Mouse (Mus musculus) cerebellum, postnatal 36 days (tissue): Measurements from ENCODE around the gene Acvr1c.

Experiments
- DNase-seq, 2 experiments: peaks; one replicate each; pipeline ENCODE4 v3.0.0; 2021 to 2022; ENCODE audit warnings: mixed read lengths in 2 of 2

Acvr1c gene

DNA sequence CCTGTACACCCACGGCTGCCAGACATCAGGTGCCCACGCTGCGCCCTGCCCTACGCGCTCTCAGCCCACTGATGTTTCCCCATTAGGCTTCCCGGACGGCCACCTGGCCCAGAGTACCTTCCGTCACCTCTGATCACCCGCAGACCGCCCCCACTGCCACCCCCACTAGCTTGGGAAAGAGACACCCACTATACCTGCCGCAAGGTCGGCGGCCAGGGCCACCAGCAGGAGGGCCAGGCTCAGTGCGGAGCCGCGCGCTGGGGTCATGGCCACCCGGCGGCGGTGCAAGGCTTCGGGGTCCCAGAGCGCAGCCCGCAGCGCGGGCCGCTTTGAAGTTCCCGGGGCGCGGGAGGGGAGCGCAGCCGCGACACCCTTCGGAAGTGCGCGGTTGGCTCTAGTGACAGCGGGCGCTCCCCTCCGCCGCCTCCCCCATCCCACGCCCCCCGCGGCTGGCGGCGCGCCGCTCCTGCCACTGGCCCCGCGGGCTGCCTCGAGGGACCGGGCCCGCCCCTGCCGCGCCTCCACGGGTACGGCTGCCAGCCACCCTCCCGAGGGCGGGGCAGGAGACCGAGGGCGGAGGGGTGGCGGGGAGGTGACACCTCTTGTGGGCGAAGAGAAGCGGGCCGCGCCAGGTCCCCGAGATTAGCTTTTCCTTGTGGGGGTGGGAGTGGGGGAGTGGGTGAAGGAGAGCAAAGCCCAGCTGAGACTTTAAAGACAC lies at the start of gene Acvr1c:
TSS of gene Acvr1c (minus strand) at position 482 of the 718 bp plus-strand sequence.
- peak; percentile 38 to 52 for DNase-seq

DNA sequence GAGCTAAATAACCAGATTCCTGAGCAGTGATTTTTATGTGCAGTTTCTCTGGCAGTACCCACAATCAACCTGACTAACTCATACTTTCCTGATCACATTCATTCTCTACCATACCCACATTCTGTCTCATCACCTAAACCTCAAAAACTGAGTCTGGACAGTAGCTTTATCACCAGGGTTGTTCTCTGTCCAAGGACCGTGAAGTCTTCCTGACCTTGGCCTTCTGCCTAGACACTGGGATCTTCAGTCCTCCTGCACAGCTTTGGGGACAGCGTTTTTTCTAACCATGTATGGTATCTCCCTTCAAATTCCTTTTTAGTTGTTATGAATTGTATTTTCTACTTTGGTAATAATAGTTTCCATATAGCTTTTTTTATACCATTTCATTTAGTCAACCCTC lies 45.8 kb upstream of the Acvr1c start:
- DNase-seq = no peak

DNA sequence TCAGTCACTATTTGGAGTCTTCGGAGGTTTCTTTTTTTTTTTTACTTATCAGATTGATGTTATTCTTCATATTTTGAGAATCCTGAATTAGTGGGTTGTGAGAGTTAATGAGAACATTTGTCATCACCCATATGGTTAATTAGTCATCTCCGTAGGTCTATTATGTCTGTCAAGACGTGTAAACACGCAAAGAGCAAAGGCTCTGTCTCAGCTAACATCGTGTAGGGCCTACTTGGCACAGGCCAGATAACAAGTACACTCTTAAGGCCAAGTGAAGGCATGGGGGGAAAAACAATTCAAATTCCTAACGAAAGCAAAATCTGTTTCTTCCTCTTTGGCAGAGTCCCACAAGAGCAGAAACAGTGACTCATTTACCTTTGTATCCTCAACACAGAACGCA lies 30.9 kb upstream of the Acvr1c start:
- no peak for DNase-seq

DNA sequence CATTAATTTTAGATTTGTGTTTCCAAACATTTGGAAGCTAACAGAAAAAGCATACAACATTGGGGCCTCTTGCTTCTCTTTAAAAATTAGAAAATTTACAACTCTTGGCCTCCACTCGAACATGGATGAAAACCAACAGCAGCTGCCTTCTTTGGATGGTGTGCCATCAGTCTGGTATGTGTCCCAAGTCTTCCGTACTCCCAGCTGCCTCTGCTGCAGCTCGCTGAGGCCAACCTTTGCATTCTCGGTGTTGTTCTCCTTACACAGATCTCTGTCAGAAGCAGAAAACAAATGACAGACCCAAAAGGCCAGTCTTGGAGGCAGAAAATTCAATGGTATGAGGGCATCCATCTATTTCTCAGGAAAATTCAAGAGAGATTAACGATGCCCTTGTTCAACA lies 22.3 kb upstream of the Acvr1c start:
- no peak for DNase-seq

DNA sequence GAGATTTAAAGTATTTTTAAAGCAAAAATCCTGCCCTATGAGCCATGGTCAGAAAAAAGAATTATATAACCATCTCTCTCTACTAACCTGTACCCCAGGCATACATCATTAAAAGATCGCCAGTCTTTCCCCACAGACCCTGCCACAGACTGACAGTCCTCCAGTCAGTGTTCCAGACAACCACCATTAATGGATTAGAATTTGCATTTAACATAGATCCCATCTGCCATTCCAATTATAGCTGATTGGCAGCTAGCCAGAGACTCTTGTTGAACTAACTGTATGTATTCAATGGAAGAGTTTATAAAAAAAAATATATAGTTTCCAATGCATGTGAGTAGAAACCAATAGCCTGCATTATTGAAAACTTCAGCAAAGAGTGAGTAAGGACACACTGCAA lies 21.8 kb upstream of the Acvr1c start:
- DNase-seq = no peak

DNA sequence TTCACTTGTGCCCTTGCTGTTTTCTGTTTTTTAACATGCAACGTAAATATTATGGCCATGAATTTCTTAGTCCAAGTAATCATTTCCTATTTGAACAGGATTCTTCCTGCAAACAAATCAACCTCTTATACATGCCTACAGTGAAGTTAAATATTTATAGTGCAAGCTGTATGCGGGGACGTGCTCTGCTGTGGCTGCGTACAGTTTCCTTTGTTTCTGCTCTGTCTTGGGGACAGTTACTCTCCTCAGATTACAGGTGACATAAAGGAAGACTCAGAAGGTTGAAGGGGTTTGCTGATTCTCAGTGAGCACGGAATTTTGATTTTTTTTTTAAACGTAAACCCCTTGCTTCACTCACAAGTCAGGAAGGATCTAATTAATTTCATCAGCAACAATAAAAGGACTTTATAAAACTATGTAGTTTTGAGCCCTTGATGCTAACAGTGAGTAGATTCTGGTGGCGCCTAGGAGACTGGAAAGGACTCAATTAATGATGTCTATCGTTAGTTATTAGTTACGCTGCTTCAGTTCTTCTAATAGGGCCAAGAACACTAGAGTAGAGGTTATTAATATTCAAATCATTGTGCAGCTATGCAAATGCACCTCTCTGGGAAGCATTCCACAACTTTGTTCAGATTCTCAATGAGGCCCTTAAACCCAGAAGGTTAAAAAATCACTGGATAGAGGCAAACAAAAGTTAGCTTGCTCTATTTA lies 19.9 kb upstream of the Acvr1c start:
- DNase-seq = no peak

DNA sequence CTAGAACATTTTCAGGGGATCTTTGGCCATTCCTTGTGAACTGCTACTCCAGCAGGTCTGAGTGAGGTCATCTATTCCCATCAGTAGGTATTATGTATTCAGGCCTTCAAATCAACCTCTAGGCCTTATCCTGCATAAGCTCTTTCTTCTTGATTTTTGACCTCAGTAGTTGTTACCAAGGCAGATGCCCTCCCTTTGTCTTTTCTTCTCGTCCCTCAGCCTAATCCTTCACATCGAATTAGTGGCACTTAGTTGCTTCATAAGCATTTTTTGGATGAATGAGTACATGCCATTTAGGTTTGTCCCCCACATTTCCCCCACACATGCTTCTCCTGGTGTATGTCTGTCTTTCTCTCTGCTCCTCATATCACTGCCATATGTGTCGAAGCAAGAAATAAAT lies 8.5 kb upstream of the Acvr1c start:
- no peak for DNase-seq

DNA sequence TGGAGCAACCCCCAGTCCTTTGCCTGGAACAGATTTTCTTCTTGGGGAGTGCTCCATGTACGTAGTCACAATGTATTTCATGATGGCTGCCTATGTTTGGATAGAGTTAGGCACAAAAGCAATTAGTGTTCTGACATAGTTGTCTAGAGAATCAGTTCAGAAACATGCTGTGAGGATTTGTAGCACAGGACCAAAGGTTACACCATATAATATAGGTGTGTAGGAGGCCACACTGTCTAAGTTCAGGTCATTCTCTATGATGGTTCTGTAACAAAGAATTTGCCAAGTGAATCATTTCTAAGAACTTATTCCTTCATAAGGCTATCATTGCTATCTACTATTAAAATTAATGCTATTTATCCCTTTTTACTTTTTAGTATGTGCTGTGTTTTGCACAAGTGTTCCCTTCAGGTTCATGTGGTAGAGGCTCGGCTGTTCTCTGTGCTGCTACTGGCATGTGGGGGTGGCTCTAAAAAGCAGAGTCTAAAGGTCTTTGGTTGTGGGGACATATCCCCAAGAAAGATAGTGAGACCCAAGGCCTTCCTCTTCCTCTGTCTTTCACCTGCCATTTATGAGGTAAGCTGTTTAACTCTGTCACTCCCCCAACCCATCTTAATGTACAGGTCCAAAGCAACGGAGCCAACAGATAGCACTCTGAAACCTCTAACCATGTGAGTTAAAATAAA lies 3.8 kb upstream of the Acvr1c start:
- no peak for DNase-seq

DNA sequence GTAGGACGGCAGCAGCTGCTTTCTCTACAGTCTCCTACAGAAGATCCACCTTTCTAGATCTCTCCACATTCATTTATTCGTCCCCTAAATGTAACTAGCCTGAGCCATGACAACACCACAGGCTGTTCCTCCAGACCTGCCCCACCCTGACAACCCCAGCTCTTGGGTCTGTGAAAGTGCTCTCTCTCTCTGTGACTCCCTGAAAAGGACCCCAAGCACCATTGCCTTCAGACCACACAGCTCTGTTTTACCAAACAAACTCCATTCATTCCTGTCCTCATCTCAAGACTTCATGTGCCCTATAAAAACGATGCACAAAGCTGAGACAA lies 401 bp upstream of the Acvr1c start:
- no peak for DNase-seq

DNA sequence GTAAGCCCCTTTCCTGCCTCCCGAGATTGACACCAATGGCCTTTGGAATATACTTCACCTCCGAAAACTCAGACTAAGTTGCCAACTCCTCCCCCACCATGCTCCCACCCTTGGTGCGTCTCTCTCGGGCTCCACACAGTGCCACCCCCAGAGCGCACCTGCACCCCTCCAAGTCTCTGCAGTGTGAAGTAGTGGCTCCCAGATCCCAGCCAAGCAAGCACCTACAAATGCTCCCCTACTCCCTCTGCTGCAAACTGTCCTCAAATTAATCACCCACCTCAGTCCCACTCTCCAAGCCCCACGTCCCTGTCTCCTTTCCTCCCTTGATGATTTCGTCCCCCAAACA lies 654 bp downstream of the Acvr1c start:
- DNase-seq = peak; percentile 8 to 32

DNA sequence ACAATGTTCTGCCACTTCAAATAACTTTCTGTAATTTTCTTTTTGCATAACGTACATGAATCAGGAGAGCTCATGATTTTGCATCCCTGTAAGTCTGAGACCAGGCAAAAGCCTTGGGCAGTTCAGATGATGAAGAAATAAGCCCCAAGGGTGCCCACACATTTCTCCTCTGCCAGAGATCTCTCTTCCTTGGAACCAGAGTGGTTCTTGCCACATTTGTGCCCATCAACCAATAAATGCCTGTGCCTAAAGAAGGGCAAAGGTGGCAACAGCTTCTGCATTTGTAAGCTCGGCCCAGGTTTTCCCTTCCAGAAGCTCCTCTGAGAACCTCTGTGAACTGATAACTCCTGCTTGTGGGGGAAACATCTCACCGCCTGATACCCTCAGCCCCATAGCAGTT lies 3.3 kb downstream of the Acvr1c start:
- DNase-seq = no peak

DNA sequence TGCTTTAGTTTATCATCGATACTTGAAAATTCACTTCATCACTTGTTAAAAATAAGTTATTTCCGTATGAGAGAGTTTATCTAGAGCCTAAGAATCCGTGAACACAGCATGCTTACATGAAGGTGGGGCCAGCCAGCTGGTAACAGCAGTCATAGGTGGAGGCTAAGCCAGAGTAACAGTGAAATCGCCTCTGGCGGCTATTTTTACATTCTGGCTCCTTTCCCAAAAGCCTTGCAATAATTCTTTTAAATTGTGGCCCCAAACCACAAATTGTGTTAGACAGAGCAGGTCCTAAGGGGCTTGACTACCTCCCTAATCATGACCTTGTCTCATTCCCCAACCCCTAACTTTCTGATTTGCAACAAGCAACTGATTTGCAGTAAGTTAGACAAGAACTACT lies 4.8 kb downstream of the Acvr1c start:
- no peak for DNase-seq

DNA sequence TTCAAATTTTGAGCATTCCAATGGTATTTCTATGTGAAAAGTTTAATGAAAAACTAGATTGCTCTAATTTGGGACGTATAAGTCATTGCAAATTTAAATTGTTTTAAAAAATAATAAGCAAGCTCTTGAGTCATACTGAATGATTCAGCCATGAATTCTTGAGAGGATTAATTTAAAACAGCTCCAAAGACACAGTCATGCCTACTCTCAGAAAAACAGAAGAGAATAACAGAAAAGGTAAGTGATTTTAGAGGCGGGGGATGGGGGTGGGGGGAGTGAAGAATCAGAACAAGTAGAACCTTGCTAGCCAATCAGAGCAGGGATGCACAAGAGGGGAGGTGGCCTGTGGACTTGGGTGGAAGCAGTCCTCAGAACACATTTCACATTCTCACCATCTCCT lies 7.0 kb downstream of the Acvr1c start:
- no peak for DNase-seq

DNA sequence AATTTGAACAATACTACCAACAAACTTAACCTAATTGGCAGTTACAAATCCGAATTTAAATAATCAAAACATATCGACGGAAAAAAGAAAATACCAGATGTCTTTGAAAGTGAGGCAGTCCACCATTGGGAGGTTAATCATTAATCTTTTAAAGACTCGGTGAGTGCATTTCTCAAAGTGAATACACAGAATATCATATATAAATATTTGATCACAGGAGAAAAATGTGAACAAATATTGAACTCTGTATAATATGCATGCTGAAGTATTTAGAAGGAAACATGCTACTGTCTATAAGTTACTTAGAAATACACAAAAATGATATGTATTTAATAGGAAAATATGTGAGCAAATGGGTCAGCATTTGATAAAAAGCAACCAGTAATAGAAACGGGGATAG lies 21.0 kb downstream of the Acvr1c start:
- no peak for DNase-seq

DNA sequence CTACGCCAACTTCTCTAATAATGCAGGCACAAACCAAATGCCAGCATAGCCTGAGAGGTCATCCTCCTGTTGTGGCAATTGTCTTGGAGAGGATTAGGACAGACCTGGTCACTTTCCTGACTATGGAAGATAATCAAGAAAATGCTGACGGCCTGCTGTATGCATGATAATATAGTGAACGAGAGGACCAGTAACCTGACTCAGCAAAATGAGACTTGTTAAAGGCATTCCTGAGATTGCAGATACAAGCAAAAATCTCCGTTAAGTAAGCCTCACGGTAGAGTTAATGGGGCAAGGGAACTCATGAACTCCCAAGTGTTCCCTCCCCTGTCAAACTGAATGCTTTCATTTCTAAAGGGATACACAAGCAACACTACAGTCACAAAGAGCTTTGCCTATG lies 28.1 kb downstream of the Acvr1c start:
- DNase-seq = no peak

DNA sequence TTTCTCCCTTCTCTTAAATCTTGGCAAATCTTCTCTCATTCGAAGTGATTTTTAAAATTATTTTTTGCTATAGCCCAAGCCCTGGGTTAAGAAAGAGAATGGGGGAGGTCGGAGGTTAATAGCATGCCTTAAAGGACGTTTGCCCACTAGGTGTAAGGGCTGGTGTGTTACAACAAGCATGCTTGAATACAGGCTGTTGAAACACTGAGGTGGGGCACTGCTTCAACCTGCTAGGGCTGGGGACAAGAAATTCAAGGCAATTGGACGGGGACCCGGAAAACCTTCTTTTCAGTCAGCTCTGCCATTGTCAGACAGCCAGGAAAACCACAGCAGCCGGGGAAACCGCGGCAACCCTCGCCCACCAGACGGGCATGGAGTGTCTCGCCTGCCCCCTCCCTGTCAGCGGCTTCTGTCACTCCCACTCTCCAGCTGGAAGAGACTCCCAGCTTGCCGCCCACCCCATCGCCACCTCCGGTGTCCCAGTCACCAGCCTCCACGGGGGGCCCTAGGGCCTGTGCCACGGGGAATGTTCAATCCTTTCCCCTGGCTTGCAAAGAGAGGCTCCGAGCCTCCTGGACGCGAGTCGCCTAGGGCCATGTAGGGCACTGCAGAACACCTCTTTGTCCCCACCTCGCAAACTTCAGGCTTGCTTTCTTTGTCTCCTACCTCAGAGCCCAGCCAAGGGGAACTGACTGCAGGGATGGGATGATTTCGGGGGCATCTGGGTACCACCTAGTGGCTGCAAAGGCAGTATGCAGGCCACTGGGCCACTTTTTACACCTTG lies 33.4 kb downstream of the Acvr1c start:
- peak; percentile 49 to 55 for DNase-seq

DNA sequence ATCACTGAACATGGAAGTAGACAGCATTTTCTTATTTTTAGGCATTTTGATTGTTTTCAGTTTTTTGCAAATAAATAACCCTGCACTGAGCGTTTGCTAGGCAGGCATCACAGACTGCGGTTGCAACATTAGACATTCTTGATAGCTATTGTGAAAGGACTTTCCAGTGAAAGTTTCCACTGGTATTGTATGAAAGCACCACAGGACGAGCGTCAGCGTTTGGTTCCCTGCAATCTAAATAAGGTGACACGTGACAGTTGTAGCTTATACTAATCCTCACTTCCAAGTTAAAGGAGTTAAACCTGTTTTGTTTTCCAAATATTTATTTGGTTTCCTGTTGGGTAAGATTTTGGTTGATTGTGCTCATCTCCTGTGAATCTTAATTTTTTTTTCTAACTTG lies 34.4 kb downstream of the Acvr1c start:
- DNase-seq = no peak

DNA sequence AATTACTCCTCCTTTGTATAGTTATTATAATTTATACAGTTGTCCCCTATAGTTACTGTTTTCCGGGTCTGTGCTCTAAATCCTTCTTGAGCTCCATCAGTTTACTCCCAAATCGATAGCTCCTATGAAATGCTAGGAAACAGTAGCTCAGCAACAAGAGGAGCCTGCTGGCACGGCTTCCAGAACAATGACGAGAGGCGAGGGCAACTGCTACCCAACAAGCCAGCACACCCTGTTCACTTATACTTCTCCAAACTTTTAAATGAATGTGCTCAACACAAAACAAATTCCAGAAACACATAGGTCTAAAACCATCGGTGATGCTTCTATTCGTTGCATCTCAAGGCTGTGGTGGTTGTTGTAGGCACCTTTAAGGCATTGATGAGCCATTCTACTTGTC lies 41.5 kb downstream of the Acvr1c start:
- DNase-seq = no peak

DNA sequence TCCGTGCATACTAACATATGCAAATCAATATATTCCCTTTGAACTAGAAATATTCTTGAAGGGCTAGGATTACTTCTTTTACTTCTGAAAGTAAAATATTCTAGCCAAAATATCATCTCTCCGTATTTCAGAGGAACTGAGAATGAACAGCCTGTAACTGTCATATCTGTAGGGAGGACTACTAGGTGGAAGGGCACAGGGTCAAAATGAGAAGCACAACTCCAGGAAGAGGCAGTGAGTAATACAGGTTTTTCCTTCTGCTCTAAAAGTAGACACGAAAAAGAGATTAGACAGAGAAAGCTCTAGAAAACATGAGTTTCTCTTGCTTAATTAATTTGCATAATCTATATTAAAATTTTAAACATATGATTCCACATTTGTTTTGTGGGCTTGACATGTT lies 48.0 kb downstream of the Acvr1c start:
- DNase-seq = no peak

DNA sequence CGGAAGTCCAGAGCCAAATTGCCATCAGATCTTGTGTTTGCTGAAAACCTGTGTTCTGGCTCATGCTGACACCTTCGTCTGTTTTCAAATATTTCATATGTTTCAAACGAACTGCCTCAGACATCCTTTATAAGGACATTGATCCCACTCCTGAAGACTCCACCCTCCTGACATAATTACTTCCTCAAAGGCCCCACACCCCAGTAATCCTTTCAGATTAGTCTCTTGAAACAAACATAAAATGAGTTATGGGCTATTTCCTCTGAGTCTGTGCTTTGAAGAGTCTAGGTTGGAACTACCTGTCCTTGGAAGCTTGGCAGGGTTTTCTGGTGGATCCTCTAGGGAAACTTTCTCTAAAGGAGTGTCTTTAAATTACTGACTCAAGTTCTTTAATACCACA lies 53.2 kb downstream of the Acvr1c start:
- DNase-seq = no peak

DNA sequence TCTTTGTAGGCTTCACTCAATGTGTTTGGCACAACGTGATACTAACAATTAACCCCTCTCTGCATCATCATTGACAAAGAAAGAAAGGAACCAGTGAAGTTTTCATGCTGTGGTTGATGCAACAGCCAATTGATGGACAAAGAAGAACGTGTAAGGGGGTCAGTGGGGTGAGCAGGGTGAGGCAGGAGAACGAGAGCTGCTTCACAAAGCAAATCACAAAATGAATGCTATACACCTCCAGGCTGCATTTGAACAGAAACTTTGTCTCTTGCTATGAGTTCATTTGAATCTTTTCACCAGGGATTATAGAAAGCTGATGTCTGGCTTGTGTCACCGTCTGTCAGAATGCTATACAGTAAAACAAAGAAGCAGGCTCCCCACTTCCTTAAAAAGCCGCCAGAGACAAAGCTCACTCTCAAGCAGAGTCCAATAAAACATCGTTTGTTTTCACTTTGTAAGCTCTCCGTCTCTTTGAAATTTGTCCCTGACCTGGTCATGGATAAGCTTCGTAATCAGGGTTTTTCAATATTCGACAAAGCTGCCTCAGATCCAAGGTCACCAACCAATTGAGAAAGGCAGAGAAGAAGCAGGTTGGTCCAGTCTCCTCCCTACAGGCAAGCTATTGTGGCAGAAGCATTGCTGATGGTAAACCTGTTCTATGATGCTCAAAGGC lies 67.8 kb downstream of the Acvr1c start:
- DNase-seq = no peak

DNA sequence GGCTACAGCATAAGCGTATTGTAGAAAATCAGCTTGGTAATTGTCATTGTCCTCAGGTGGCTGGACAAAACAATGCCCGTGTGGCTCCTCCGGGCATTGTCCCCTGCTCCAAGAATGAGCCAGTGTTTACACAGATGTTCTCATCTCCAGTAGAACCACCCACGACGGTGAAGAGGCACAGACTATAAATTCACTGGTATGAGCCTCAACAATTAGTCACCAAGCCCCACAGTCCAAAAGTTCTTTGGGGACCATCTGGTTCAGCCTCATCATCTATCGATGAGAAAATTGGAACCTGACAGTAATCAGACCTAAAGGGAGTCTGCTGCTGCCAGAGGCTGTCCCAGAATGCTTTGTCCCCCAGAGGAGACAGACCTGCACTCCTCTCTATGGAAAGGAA lies 68.4 kb downstream of the Acvr1c start:
- no peak for DNase-seq
